Mouse (Mus musculus): ENCODE measurements around the gene Etv4.

Gene Etv4

DNA sequence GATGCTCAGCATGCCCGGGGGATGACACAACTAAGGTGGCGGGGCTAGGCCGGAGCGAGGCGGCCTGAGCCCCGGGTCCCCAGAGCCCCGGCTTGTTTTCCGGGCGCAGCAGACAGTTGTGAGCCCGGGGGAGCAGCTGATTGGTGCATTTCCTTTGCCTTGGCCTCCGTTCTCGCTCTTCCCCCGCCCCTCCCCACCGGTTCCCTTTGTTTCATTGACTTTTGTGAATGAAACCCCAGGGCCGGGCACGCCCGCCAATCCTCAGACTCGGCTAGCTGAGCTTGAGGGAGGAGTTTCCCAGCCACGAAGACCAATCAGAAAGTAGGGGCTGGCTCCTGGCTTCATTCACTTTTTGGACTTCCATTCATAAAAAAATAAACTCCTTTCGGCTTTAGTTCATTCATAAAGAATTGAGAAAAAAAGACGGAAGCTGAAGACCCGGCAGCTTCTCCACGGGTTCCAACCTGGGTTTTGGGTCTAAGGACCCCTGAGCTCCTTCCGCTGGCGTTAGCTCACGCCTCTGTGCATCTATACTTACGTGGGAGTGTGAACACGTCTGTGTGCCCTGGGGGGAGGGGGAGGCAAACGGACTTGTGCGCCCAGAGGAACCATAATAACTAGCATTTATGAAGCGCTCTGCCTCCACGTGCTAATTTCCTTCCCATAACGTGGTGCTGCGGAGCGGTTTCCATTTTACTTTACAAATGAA, at the start of gene Etv4:
Gene Etv4 (minus strand): TSS at position 229 of the 709 bp plus-strand sequence.
- DNase-seq (ENCODE audit: low spot score) = peak; percentile 60

DNA sequence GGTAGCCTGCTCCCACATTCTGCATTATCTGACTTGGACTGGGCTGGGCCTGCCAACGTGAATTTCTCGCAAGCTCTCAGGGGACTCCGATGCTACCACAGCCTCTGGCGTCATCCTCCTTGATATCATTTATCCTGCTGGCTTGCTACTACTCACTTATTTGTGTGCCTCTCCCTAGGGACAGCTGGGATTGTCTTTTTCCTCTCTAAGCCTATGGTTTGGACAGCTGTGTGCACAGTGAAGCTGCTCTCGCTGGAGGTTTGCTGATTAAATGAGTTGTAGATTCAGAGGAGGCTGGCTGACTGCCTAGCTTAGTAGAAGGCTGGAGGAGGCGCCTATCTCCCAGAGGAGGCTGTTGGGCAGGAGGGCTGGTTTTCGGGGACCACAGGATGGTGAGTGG, 46.8 kb upstream of the Etv4 start:
- DNase-seq (ENCODE audit: low spot score) = no peak

DNA sequence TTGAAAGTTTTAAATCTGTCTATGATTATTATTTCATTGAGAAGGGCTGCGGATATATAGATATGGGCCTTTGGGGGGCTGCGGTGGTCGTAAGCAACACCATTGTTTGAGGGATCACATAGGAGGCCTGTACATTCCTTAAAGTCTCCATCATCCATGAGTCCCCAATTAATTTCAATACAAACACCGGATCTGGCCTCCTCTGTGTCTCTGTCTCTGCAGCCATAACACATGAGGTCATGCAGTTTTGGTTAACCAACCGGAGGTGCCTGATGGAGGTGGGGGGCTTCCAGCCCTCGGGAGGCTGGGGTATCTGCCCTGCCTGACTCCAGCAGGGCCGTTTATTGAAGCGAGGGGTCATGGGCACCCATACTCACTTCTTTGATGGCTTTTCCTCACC, 45.4 kb upstream of the Etv4 start:
- DNase-seq (ENCODE audit: low spot score) = no peak

DNA sequence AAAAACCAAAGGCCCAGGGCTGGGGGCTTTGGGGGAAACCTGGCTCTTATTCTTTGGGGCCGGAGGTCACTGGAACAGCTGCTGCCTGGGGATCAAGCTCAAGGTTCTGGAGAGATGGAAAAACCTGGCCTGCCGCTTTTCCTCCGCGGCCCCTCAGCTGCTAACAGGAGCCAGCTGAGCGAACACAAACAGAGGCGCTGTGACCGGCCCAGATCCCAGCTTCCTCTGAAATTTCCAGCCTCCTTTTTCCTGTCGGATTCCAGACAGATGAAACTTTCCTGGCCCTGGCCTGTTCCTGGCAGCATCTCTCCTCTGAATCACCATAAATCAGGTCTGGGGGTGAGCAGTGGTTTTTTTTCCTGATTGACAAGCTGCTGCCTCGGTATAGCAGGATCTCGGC, 44.9 kb upstream of the Etv4 start:
- no peak for DNase-seq (ENCODE audit: low spot score)

DNA sequence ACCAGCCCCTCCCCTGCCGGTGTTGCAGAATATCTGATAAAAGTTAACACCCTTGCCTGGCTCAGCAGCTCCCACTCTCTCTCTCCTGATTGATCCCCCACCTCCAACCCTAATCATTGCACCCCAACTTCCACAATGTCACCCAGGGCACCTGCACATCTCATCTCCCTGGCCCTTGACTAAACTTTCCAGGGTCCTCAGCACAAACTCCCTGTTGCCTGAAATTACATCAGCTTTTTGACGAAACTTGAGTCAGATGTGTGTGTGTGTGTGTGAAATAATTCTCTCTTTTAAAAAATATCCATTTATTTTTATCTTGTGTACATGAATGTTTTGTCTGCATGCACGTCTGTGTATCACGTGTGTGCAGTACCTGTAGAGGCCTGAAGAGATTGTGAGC, 43.5 kb upstream of the Etv4 start:
- no peak for DNase-seq (ENCODE audit: low spot score)

DNA sequence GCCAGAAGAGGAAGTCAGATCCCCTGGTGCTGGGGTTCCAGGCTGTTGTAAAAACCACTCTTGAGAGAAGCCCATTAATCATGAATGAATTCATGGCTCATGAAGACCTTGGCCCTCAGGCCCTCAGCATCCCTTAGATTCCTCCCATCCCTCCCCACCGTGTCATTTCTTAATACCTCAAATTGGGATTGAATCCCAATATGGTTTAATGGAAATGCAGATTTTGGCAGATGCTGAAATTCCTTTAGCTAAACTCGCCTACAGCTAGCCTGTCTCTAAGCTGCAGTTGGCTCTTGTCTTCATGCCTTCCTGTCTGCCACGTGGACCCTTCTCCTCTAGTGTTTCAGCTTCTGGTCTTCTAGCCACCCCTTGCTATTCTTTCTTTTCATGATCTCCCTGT, 38.0 kb upstream of the Etv4 start:
- DNase-seq (ENCODE audit: low spot score) = no peak

DNA sequence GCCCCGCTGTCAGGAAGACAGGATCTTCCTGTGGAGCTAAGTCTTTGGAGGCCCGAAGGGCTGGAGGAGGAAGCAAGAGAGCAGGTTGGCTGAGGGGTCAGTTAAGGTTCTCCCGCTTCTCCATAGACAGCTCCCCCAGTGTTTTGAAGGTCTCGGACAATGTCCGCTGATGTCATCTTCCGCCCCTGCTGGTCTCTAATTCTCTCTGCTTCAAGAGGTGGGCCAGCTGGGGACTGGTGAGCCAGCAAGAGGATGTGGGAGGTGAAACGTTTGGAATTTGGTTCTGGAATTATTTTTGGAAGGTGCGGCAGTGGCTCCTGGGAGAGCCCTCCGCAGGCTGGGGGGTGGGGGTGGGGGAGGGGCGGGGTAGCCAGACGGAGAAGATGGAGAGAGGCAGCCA, 35.7 kb upstream of the Etv4 start:
- no peak for DNase-seq (ENCODE audit: low spot score)

DNA sequence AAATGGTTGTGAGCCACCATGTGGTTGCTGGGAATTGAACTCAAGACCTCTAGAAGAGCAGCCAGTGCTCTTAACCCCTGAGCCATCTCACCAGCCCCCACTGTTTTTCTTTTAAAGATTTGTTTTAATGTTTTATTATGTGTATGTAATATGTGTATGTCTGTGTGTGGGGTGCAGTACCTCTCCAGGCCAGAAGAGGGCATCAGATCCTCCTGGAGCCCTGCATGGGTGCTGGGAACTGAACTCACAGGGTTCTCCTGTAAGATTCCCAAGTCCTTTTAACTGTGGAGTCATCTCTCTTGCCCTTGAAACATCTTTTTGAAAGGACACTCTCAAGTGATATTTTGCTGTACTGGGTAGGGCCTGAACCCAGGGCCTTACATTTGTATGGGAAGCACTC, 34.7 kb upstream of the Etv4 start:
- no peak for DNase-seq (ENCODE audit: low spot score)

DNA sequence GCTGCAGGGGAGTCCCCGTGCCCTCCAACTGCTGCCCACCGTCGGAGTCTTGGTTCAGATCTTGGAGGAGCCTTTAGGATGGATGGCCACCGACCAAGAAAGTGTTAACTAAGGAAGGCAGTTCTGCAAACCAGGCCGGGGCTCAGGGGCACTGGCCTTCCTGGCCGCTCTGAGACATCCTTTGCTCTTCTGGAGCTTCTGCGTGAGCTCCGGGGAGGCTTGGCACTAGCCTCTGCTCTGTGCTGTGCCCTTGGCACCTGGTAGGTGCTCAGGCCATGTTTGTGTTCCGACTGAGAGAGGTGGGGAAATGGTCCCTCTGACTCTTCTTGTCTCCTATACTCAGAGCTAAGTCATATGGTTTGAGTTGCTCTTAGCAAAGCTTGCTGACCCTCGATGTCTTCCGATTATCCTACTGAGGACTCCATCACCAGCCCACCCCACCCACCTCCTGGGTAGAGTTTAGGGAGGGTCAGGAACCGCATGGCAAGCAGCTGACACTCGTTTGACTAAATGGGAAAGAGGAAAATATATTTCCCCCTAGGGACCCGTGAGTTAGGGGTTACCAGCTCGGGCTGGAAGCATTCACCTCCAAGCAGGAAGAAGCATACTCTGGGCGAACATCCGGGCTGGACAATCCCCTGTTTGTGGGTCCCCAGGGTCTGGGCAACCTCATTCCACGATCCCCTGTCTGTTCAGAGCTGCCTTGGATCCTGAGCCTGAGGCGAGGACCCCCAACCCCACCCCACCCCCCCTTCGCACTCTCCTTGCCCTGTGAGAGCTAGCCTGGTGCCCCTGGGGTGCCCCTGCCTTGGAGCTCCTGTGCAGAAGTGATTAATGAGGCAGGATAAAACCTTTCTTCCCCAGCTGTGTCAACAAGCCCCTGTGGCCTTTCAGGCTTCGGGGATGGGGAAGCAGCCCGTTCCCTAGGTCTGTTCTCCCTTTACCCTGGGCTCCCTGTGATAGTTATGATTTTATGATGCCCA, 30.2 kb upstream of the Etv4 start:
- DNase-seq (ENCODE audit: low spot score) = no peak

DNA sequence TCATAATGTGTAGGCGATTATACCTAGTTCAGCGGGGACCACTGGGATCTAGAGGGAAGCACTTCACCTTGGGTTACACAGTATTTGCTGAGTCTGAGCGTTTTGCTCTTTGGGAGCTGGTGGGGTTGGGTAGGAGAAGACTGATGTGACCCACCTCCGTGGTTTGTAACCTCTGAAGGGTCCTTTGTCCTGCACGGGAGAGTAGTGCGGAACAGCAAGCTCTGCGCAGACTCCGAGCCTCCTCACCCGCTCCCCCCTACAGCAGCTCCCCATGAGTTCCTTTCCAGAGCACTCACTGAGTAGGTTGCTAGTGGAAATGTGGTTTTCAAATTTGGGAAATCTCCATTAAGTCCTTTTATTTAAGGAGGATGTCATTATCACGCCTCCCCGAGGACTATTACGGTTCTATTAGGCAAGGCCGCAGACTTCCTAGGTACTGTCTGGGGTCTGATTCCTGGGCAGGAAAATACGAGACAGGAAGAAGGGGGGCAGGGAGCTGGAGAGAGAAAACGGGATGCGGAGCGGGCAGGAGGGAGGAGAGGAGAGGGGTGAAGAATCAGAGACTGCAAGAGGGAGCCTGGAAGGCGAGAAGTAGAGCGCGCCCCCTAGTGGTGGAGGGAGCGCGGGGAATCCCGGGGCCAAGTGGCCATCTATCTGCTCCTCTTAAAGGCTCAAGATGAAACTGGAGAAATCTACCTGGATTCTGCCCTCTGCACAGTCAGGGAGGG, 29.4 kb upstream of the Etv4 start:
- DNase-seq (ENCODE audit: low spot score) = peak; percentile 85

DNA sequence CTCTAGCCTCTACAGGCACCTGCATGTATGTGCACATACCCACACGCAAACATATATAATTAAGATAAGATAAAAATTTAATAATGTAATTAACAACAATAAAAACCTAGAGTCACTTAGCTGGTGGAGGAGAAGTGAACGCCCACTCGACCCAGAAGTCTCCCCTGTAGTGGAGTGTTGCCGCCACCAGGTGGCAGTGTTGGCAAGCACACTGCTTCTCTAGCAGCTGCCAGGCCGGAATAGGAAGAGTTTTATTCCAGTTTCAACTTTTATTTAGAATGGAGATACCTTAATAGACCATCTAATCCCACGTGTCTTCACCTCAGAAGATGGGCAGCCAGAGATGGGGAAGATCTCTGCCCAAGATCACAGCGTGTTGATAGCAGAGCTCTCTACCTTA, 28.1 kb upstream of the Etv4 start:
- peak; percentile 77 for DNase-seq (ENCODE audit: low spot score)

DNA sequence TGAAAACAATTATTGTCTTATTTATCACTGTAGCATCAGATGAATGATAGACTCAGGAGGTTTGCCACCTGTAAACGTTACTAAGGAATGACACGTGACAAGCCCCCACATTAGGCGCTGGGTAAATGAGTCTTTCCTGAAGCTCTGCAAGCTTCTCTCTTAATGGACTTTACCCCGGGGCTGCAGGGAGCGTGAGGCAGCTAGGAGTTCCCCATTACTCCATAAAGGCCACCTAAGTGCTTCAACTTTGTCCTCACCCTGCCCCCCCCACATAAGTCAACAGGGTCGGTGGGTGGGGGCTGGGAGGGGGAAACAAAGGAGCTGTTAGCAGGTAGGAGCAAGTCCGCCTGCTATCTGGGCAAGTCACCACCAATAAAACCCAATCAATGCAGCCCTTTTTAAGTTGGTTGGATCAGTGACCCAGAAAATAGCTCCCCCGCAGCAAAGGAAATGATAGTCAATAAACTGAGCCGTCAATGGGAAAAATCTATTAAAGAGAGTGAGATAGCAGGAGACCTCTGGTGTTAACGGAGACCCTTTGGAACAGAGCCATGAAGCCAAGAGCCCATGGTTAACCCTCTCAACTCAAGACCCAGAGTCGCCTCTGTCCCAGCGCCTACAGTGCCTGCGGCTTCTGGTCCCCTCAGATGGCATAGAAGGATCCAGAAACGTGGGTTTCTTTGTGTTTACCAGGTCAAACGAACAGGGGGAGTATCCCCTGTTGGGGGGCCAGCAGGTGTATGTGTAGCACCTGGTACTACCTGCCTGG, 24.1 kb upstream of the Etv4 start:
- no peak for DNase-seq (ENCODE audit: low spot score)

DNA sequence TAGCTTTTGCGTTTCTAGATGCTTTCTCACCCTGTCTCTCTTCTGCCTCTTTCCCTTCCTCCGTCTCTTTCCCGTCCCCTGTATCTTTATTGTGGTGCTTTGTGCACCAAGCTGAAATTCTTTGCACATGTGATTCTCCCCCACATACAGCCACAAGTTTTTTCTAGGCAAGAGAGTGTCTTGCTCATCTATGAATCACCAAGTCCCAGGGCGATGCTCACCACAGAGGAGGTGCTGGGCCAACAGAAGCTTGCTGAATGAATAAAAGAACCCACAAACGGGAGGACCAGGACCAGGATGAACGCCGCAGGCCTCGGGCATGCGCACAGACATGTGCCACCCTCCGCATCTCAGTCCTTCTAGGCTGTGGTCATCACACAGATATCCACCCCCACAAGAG, 22.1 kb upstream of the Etv4 start:
- no peak for DNase-seq (ENCODE audit: low spot score)

DNA sequence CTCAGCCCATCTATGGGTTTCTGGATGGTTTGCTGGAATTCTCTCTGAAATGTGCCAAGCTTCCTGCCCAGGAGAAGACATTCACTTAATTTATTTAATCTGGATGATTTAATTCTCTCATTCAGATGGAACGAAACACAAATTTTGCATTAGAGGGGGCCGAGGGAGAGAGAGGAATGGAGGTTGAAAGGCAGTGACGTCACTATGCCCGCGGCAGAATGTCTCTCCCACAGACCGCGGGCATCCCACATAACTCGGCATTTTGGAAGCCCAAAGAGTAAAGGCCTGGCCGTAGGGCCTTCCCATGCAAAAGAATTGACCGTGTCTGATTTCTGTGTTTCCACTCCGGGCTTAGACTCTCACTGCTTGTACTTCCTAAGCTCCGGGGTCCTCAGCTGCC, 21.6 kb upstream of the Etv4 start:
- no peak for DNase-seq (ENCODE audit: low spot score)

DNA sequence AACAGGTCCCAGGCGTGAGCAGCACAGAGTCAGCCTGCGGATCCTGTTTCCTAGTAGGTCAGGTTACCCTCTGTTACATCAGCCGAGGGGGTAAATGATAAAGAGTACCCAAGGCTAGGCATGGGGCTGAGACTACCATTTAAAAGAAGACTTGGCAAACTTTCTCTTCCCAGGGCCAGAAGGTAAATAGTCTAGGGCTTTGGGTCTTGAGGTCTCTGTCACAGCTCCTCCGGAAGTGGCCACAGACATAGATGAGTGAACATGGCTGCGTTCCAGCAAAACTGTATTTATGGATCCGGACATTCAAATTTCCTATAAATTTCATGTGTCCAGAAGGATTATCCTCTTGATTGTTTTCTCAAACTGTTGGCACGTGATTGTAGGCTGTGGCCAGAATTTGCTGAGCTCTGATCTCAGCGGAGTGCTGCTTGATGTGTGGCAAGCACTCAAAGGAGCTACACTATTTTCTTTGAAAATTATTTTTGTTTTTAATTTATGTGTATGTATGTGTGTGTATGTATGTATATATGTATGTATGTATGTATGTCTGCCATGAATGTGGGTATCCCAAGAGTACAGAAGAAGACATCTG, 20.0 kb upstream of the Etv4 start:
- no peak for DNase-seq (ENCODE audit: low spot score)

DNA sequence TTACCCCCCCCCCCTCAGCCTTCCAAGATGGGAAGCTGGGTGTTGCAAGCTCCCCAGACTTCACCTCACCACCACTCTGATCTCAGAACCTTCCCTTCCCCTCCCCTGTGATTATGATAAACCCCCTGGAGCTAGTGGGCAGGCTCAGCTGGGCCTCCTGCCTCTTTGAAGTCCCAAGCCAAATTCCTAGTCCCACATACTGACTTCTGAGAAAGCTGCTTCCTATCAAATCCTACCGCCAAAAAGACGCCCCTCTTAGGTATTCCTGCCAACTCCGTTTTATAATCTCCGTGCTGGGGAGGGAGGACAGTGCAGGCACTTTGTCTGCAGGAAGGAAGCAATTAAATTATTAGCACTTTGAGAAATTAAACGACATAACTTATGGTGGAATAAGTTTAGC, 16.2 kb upstream of the Etv4 start:
- no peak for DNase-seq (ENCODE audit: low spot score)

DNA sequence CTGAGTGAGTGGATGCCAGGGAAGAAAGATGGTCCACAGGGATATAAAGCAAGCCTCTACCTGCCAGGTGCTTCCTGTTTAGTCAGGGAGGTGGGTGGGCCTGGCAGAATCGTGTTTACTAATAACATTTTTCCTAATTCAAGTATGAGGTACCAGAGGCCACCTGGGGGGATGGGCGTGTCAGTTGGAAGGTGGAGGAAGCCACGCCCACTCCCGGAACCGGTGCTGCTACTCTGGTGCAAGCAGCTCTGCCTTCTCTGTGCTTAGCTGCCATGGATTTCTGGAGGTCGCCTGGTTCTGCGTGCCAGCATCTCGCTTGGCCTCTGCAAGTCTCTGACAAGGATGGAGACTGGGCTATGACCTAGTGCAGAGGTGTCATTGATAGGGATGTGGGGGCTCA, 12.9 kb upstream of the Etv4 start:
- peak; percentile 57 for DNase-seq (ENCODE audit: low spot score)

DNA sequence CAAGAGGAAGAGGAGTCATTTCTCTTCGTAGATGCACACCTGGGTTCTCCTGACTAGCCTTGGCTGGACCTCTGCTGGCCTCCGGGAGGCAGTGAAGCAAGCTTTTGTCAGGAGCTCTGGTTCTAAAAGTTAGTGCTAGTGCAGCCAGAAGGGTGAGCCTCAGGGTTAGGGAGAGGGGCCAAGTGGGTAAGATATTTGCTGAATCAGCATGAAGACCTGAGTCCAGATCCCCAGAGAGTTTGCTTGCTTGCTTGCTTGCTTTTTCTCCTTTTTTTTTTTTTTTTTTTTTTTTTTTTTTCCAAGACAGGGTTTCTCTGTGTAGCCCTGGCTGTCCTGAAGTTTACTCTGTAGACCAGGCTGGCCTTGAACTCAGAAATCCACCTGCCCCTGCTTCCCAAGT, 12.2 kb upstream of the Etv4 start:
- DNase-seq (ENCODE audit: low spot score) = no peak

DNA sequence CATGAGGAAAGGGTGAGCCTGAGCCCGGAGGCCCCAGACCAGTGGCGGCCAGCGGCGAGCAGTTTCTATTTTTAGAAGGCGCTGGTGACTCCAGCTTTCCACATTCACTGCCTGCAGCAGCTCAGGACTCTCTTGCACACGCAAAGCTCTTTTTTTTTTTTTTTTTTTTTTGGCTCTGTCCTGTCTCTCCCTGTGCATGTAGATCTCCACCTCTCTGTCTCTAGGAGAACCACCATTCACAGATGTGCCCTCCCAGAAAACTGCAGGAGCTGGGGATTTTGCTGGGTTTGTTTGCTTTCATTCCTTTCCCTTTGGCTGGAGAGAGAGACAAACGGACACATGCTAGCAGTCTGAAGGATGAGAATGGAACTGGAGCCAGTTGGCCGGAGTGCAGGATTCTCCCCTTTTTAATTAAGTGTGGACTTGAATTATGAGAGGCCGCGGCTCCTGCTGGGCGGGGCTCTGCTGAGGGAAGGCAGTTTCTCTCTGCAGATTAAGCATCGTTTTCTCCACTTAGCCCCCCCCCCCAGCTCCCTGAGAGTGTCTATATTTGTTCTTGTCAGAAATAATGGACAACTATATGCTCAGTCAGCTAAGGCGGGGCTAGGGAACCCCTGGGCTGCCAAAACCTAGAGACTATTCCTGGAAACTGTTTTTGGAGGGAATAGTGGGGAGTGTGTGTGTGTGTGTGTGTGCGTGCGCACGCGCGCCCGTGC, 5.8 kb upstream of the Etv4 start:
- DNase-seq (ENCODE audit: low spot score) = no peak

DNA sequence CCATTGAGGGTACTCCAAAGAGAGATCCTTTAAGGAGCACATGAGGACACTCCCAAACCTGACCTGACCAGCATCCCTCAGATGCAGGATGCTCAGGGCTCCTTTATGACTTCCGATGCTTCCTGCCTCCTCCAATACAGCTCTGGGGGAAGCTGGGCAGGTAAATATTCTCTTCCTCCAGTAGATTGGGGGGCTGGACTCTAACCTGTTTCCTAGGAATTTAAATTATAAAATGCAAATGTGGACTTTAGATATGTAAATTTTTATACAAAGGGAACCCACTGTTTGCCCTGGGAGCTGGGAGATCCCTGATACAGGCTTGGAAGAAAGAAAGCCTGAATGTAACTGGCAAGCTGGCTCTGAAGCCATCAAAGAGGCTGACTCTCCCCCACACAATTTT, 2.3 kb upstream of the Etv4 start:
- DNase-seq (ENCODE audit: low spot score) = no peak

DNA sequence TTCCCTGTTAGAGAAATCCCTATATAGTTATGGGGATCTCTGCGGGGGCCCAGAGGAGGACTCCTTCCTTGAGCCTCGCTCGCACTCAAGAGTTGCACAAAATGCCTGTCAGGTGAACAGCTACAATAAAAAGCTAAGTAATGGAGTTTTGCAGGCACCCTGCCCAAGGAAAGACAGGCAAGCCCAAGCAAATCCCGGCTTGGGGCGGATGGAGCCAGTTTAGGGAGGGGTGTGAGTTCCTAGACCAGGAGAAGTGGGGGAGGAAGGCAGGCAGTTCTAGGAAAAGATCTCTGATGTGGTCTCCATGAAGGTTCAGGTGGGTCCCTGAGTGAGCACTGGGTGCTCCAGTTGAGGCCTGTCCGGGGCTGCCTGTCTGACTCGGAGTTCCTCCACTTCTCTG, 1.5 kb upstream of the Etv4 start:
- no peak for DNase-seq (ENCODE audit: low spot score)

All from urinary bladder, postnatal 25 days (tissue).